Mouse (Mus musculus): Measurements from ENCODE around the gene Aspg.

Gene Aspg

GRCm38 (mm10) chr12:112151244-112151979, 44.9 kb downstream of the Aspg start:
- DNase-seq (ENCODE audit: low read depth) = no peak

GRCm38 (mm10) chr12:112151980-112152362, 45.5 kb downstream of the Aspg start:
- no peak for DNase-seq (ENCODE audit: low read depth)

GRCm38 (mm10) chr12:112153597-112153996, 47.1 kb downstream of the Aspg start:
- no peak for DNase-seq (ENCODE audit: low read depth)

GRCm38 (mm10) chr12:112154476-112154875, 48.0 kb downstream of the Aspg start:
- DNase-seq (ENCODE audit: low read depth) = no peak

GRCm38 (mm10) chr12:112155218-112156051, 49.0 kb downstream of the Aspg start:
- DNase-seq (ENCODE audit: low read depth) = no peak

GRCm38 (mm10) chr12:112156804-112157203, 50.3 kb downstream of the Aspg start:
- DNase-seq (ENCODE audit: low read depth) = no peak

GRCm38 (mm10) chr12:112158246-112158645, 51.8 kb downstream of the Aspg start:
- no peak for DNase-seq (ENCODE audit: low read depth)

GRCm38 (mm10) chr12:112158784-112159183, 52.3 kb downstream of the Aspg start:
- DNase-seq (ENCODE audit: low read depth) = no peak

- no peak for DNase-seq (ENCODE audit: low read depth)
Measured at GRCm38 (mm10) chr12:112163981-112164839, 57.7 kb downstream of the Aspg start.

GRCm38 (mm10) chr12:112164840-112165219, 58.4 kb downstream of the Aspg start:
- no peak for DNase-seq (ENCODE audit: low read depth)

- DNase-seq (ENCODE audit: low read depth) = peak; percentile 63
Measured at GRCm38 (mm10) chr12:112169240-112169639, 62.8 kb downstream of the Aspg start.

- DNase-seq (ENCODE audit: low read depth) = no peak
Measured at GRCm38 (mm10) chr12:112170671-112171574, 64.4 kb downstream of the Aspg start.

GRCm38 (mm10) chr12:112171657-112172056, 65.2 kb downstream of the Aspg start:
- DNase-seq (ENCODE audit: low read depth) = no peak

- no peak for DNase-seq (ENCODE audit: low read depth)
Measured at GRCm38 (mm10) chr12:112172214-112172613, 65.7 kb downstream of the Aspg start.

All from fibroblast of lung, adult 2 months (primary cell).